Mouse (Mus musculus): ENCODE measurements at regions not wholly inside any gene's neighbourhood (a gene's known extent, or its start where the extent isn't known, plus 50 kb on each side); places are given as distances from the start of the nearest gene placed in this dataset.
A peak's percentile ranks its signal among the peaks of the same experiment; 100 is the strongest.

- no peak overlapping the region for H3K4me3 ChIP-seq (ENCODE audit: insufficient read depth, low read depth, low read length)
- peak overlapping the region; percentile 46 for H3K27ac ChIP-seq (ENCODE audit: insufficient read depth, low read depth, low read length)
- 64% methylated on average over 8 of the region's 8 CpGs for WGBS
- peaks cover 6% of the 10 kb centered on the region for H3K4me1 ChIP-seq (ENCODE audit: control insufficient read depth, insufficient read depth, low read length)
- TF ChIP-seq POLR2A (IDR thresholded peaks at IDR 0.05; ENCODE audit: insufficient read depth, low read depth, low read length) (no peak), CTCF (IDR thresholded peaks at IDR 0.05; ENCODE audit: insufficient read depth, low read depth, low read length) (no peak)
These were observed 192.3 kb upstream of the Snx19 start for GRCm38 (mm10) chr9:30234501-30235163.

GRCm38 (mm10) chr9:30235791-30236190 is 191.1 kb upstream of the Snx19 start:
- peaks cover 6% of the 10 kb centered on the region for H3K4me1 ChIP-seq (ENCODE audit: control insufficient read depth, insufficient read depth, low read length)
- no peak overlapping the region for H3K27ac ChIP-seq (ENCODE audit: insufficient read depth, low read depth, low read length)
- no peak overlapping the region for H3K4me3 ChIP-seq (ENCODE audit: insufficient read depth, low read depth, low read length)
- TF ChIP-seq CTCF (IDR thresholded peaks at IDR 0.05; ENCODE audit: insufficient read depth, low read depth, low read length) (no peak), POLR2A (IDR thresholded peaks at IDR 0.05; ENCODE audit: insufficient read depth, low read depth, low read length) (no peak)
- WGBS: 87% methylated on average over 3 of the region's 3 CpGs

GRCm38 (mm10) chr9:30242107-30242506 is 184.8 kb upstream of the Snx19 start:
- WGBS: 80% methylated on average over 5 of the region's 5 CpGs

GRCm38 (mm10) chr9:30264533-30265168 is 162.3 kb upstream of the Snx19 start:
- TF ChIP-seq POLR2A (IDR thresholded peaks at IDR 0.05; ENCODE audit: insufficient read depth, low read depth, low read length) (no peak), CTCF (IDR thresholded peaks at IDR 0.05; ENCODE audit: insufficient read depth, low read depth, low read length) (peak; percentile 67)
- Histone ChIP-seq H3K27ac (ENCODE audit: insufficient read depth, low read depth, low read length) (no peak overlapping the region), H3K4me1 (ENCODE audit: control insufficient read depth, insufficient read depth, low read length) (0 out of 2 replicates have a peak, but pooled peaks cover 2% of the 10 kb centered on the region), H3K4me3 (ENCODE audit: insufficient read depth, low read depth, low read length) (no peak overlapping the region)
- WGBS: 2% methylated on average over 11 of the region's 11 CpGs

More at GRCm38 (mm10) chr9:30242107-30242506, 184.8 kb upstream of the Snx19 start:
- no peak overlapping the region for H3K4me3 ChIP-seq (ENCODE audit: insufficient read depth, low read depth, low read length)
- H3K27ac ChIP-seq (ENCODE audit: insufficient read depth, low read depth, low read length): no peak overlapping the region
- TF ChIP-seq POLR2A (IDR thresholded peaks at IDR 0.05; ENCODE audit: insufficient read depth, low read depth, low read length) (no peak), CTCF (IDR thresholded peaks at IDR 0.05; ENCODE audit: insufficient read depth, low read depth, low read length) (no peak)
- no peaks in the 10 kb centered on the region for H3K4me1 ChIP-seq (ENCODE audit: control insufficient read depth, insufficient read depth, low read length)

DNA sequence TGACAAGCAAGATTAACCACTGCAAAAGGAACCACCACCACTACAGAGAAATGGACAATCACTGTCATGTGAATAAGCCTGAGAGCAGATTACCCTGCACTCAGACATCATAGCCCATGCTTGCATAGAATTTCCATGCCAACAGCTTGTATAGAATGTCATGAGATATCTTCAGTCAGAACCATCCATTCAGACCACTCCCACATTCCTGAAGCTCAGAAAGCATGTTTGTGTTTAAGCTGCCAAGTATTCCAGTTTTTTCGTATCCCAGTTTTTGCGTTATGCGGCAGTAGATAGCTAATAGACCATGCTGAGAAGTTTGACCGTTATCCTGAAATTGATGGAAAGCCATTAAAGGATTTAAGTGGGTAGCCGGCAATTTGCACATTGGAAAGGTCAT is 155.8 kb upstream of the Snx19 start:
- Histone ChIP-seq H3K27ac (ENCODE audit: insufficient read depth, low read depth, low read length) (no peak overlapping the region), H3K4me1 (ENCODE audit: control insufficient read depth, insufficient read depth, low read length) (no peaks in the 10 kb centered on the region), H3K4me3 (ENCODE audit: insufficient read depth, low read depth, low read length) (no peak overlapping the region)
- TF ChIP-seq POLR2A (IDR thresholded peaks at IDR 0.05; ENCODE audit: insufficient read depth, low read depth, low read length) (no peak), CTCF (IDR thresholded peaks at IDR 0.05; ENCODE audit: insufficient read depth, low read depth, low read length) (no peak)
- WGBS: 81% methylated on average over 5 of the region's 5 CpGs

DNA sequence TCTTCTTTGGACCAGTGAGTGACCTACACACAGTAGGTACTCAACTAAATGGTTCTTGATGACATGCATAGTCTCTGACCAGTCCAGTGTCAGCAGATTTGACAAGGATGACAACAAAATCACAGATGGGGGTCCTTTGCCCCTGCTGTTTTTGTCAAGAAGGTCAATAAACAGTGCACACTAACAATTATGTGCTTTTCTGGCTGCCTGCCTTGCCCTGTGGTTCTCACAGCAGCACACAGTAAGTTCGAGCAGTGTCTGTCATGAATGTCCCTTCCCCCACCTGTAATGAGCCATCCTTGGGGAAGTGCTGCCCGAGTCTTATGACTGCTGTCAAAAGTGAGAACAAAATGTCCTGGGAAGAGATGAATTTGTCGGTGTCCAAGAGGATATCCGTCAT is 153.1 kb upstream of the Snx19 start:
- WGBS: 66% methylated on average over 4 of the region's 4 CpGs
- TF ChIP-seq CTCF (IDR thresholded peaks at IDR 0.05; ENCODE audit: insufficient read depth, low read depth, low read length) (no peak), POLR2A (IDR thresholded peaks at IDR 0.05; ENCODE audit: insufficient read depth, low read depth, low read length) (no peak)
- Histone ChIP-seq H3K27ac (ENCODE audit: insufficient read depth, low read depth, low read length) (no peak overlapping the region), H3K4me1 (ENCODE audit: control insufficient read depth, insufficient read depth, low read length) (peaks cover 2% of the 10 kb centered on the region; the same call in 1 of the 2 replicates), H3K4me3 (ENCODE audit: insufficient read depth, low read depth, low read length) (no peak overlapping the region)

GRCm38 (mm10) chr9:30278231-30278630 is 148.7 kb upstream of the Snx19 start:
- Histone ChIP-seq H3K27ac (ENCODE audit: insufficient read depth, low read depth, low read length) (no peak overlapping the region), H3K4me3 (ENCODE audit: insufficient read depth, low read depth, low read length) (no peak overlapping the region), H3K4me1 (ENCODE audit: control insufficient read depth, insufficient read depth, low read length) (peaks cover 2% of the 10 kb centered on the region; the same call in 1 of the 2 replicates)
- 45% methylated on average over 1 of the region's 1 CpGs for WGBS
- TF ChIP-seq POLR2A (IDR thresholded peaks at IDR 0.05; ENCODE audit: insufficient read depth, low read depth, low read length) (no peak), CTCF (IDR thresholded peaks at IDR 0.05; ENCODE audit: insufficient read depth, low read depth, low read length) (no peak)

DNA sequence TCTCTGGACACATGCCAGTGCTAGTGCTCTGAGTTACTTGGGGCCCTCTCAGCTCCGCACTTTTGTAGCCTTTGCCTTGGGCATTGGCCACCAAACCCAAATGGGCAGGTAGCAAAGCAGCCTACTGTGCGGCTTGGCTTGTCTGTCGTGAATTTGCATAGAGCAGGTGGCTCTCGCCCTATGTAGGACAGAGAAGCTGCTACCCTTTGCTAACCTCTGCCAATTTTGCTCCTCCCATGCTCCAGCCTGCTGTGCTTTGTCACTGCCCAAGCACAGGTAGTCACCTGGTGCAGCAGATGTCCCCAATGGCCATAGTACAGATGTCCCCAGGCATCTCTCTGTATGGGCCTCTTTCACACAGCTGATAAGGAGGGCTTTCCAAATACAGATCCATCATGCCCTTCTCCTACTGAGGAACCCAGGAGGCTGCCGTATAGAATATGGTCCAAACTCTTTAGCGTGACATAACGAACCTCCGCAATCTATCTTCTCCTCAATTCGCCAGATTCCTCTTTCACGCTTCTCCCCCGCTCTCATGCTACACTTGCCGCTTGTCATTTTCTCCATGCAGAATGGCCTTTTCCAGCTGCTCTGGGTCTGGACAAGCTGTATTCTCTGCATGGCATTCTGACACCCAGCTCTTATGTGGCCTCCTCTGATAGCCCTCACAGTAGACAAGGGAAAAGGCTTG is 143.7 kb upstream of the Snx19 start:
- peaks cover 10% of the 10 kb centered on the region for H3K4me1 ChIP-seq (ENCODE audit: control insufficient read depth, insufficient read depth, low read length)
- 97% methylated on average over 12 of the region's 12 CpGs for WGBS
- no peak for TF ChIP-seq CTCF (IDR thresholded peaks at IDR 0.05; ENCODE audit: insufficient read depth, low read depth, low read length)
- TF ChIP-seq POLR2A (IDR thresholded peaks at IDR 0.05; ENCODE audit: insufficient read depth, low read depth, low read length): no peak
- no peak overlapping the region for H3K27ac ChIP-seq (ENCODE audit: insufficient read depth, low read depth, low read length)
- no peak overlapping the region for H3K4me3 ChIP-seq (ENCODE audit: insufficient read depth, low read depth, low read length)

DNA sequence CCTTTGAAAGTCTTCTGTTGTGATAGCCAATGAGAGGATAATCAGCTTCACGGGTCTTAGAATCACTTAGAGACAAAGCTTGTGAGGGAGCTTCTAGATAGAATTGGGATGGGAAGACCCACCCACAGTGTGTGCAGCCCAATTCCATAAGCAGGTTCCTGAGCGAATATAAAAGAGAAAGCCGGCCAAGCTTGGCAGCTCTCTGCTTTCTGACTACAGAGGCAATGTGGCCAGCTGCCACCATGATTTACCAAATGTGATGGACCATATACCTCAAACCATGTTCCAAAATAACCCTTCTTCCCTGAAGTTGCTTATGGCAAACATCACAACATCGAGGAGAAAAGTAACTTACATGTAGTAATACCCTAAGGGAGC is 143.1 kb upstream of the Snx19 start:
- H3K4me3 ChIP-seq (ENCODE audit: insufficient read depth, low read depth, low read length): no peak overlapping the region
- TF ChIP-seq CTCF (IDR thresholded peaks at IDR 0.05; ENCODE audit: insufficient read depth, low read depth, low read length) (no peak), POLR2A (IDR thresholded peaks at IDR 0.05; ENCODE audit: insufficient read depth, low read depth, low read length) (no peak)
- no peak overlapping the region for H3K27ac ChIP-seq (ENCODE audit: insufficient read depth, low read depth, low read length)
- H3K4me1 ChIP-seq (ENCODE audit: control insufficient read depth, insufficient read depth, low read length): peaks cover 9% of the 10 kb centered on the region
- 71% methylated on average over 4 of the region's 4 CpGs for WGBS
